Mouse (Mus musculus) brain, embryonic 18.5 days (tissue): ENCODE results near the gene Uqcc1.

Experiments used
- DNase-seq: peaks from one replicate; pipeline ENCODE4 v3.0.0-alpha.2; 2012; ENCODE audit warnings: low read depth, low spot score

The Uqcc1 gene

DNA sequence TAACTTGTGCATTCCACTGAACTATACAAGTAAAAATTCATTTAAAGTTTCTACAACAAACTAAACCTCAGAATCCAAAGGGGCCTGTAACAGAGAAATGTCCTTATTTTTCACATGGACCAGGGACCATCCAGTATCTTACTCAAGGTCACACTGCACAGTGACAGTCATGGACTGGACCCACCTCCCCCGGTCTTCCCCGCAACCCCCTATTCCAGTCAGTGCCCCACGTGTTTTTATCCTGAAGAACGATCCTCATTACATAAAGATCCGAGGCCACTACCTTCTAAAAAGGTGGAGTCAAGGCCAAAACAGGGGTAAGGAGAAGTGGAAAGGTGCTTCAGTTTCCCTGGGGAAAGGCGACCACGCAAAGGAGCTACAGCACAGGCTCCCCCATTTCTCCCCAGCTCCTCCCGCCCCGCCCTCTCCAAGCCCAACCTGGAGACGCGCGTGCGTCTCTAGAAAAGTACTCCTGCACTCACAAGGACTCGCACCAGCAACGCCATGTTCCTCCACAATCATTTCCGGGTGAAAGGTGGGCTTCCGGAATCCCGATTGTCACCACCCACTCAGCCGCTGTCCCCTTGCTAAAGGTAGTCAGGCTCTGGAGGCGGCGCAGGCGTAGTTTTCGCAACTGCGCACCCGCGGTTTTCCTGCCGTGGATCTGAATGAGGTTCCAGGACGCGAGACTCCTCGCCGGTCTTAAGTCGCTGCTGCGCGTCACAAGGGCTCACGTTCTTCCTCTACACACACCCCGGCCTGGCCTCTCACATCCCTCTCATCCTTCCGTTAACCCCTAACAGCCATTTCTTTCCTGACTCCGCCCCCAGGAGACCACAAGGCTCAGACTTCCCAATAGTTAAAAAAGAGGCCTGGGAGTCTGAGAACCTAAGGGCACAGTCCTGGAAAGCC is at the start of gene Uqcc1:
Uqcc1 (minus strand) TSS at position 780 of the 912 bp plus-strand sequence.
- DNase-seq = peak; percentile 93

GRCm38 (mm10) chr2:155979328-155979991 is 49.4 kb upstream of the Uqcc1 start:
- no peak for DNase-seq

GRCm38 (mm10) chr2:155974087-155974731 is 44.1 kb upstream of the Uqcc1 start:
- DNase-seq = no peak

GRCm38 (mm10) chr2:155973348-155973747 is 43.2 kb upstream of the Uqcc1 start:
- no peak for DNase-seq

DNA sequence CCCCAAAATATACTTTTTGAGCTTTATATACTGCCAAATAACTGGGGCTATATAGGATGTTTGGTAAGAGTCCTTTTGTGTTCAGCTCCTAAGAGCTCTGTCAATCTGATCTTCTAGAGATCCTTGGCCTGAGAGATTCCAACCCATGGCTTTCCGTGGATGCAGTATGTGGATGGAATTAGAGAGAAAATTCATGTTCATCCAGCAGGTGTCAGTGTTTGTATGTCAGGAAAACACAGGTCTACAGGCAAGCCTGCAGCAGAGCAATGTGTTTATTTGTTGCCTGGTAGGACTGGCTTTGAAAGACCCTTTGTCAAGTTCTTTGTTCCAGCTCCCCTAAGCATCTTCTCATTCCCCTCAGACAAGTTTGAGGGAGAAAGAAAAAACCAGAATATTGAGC is 32.9 kb upstream of the Uqcc1 start:
- DNase-seq = no peak

DNA sequence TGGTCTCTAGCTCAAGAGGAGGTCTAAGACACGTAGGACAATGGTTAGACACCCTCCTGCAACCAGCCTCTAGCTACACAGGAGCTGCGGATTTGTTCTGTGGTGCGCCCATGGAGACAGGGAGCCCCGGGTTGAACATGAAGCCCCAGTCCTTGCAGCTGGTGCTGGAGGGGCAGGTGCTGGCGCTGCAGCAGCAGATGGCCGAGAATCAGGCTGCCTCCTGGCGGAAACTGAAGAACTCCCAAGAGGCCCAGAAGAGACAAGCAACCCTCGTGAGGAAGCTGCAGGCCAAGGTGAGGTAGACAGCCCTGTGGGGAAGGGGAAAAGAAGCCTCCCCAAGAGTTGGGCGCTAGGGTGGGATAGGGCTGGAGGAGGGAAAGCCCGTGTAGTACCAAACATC is 31.8 kb upstream of the Uqcc1 start:
- DNase-seq = no peak

DNA sequence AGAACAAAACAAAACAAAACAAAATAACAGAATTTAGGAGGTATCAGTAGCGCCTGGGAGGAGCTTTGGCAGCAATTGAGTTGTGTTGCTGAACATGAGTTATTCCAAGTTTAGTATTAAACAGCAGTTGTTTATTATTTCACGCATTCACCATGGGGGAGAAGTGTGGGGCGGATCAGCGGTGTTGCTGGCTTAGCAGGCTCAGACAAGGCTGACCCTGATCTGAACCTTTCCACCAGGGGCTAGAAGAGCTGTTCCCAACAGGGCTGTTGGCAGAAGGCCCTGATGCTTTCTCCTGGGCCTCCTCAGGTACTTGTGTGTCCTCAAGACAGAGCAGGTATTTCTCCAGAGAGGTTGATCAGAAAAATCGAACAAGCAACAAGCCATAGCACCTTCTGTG is 29.9 kb upstream of the Uqcc1 start:
- no peak for DNase-seq

DNA sequence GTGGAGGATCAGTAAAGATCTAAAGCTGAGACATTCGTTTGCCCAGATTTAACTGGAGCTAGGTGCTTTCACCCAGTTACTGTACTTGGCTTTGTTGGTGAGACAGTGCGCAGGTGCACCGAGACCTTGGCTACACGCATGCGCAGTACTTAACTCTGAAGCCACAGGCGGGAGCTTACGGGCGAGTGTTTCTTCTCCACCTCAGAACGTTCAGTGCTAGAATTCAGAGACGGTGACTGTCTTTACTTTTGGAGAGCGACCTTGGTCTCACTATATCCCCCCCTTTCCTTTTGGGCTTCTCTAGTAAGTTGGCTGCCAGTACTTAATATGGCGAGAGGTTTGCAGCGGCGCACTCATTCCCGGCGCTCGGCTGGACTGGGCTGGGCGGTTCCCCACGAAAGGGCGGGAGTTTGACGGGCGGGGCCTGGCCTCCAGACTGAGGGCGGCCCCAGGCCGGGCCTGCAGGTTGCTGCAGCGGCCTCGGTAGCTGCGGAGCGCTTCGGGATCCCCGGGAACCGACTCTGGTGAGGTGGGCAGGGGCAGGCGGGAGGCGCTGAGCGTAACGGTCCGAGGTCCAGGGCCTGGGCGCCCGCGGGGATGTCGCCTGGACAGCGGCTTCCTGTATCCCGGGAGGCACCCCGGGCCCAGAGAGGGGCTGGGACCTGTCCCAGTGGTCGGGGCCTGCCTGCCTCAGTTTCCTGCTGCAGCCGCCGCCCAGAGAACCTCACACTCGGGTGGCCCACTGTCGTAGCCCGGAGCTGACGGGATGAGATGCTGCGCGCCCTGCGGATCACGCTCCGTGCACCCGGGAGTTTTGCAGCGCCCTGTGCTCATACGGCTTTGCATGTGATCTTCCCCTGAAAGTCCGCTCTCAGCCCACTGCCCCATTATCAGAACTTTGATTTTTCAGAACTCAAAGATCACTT is 26.3 kb upstream of the Uqcc1 start, which contains the start of gene Cep250:
Cep250 (plus strand) TSS at position 325 of the 926 bp plus-strand sequence.
- peak; percentile 82 for DNase-seq

- no peak for DNase-seq
Measured at GRCm38 (mm10) chr2:155952006-155952405, 21.9 kb upstream of the Uqcc1 start.

GRCm38 (mm10) chr2:155949362-155949761 is 19.3 kb upstream of the Uqcc1 start:
- DNase-seq = no peak

- DNase-seq = no peak
Measured at GRCm38 (mm10) chr2:155947390-155948002, 17.4 kb upstream of the Uqcc1 start.

DNA sequence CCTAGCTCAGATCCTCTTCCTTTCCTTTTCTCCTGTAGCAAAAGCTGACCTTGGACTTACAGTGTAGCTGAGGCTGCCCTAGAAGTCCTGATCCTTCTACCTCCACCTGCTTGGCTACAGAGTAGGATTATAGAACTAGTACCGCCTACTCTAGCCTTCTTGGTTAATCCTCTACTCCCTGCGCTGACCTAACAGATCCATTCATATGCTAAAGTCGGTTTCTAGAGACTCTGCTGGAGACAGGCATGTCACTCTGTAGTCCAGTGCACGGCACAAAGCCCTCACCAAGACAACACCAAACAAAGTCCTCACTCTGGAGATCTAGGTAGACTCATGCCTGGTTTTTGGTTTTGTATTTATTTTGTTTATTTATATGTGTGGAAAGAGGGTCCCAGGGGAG is 16.4 kb upstream of the Uqcc1 start:
- DNase-seq = no peak

DNA sequence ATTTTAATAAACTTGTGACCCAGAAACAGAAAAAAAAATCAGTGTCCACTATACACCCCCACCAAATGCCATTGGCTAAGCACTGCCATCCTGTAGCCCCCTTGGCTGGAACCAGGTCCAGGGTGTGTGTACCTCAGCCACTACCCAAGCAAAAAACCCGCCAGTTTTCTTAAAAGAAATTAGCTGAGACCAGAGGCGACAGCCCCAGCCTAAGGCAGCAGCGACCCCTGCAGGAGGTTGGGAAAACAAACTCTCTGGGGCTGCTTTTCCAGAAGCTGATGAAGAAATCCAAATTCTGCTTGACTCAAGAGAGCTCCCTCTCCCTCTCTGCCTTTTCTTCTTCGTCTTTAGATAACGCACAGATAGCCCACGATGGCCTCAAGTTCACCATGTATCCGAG is 16.0 kb upstream of the Uqcc1 start:
- no peak for DNase-seq

GRCm38 (mm10) chr2:155945580-155945979 is 15.5 kb upstream of the Uqcc1 start:
- DNase-seq = no peak

DNA sequence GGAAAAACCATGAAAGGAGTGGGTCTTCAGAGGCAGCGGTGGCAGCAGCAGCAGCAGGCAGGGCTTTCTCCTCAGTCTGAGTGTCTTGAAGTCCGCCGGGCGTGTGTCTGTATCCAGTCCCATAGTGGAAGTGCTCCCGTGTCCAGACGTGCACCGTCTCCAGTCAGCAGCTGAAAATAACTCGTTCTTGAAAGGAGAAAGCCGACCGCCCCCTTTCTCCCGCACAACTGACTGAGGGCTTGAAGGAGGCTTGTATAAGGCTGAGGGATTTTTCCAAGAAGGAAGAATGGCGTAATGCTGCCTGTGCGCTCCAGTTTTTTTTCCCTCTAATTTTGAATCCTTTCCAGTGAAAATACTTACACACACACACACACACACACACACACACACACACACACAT is 15.0 kb upstream of the Uqcc1 start, which contains the start of gene Gdf5:
Gdf5 (minus strand) TSS at position 244 of the 400 bp plus-strand sequence.
- no peak for DNase-seq

DNA sequence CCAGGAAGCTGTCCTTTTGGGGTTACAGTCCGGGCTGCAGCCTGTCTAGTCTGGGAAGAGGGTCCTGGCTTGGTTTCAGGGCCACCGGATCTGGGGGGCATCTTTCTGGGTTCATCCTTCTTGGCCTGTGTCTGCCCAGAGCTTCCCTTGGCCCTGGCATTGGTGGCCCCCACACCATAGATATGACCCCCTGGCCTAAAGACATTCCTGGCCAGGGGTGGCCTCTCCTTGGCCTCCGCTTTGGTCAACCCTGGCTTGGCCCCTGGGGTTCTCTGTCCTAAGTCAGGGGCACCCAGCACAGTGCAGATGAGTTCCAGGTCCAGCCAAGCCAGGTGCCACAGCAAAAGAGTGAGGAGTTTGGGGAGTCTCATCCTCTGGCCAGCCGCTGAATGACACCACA is 14.6 kb upstream of the Uqcc1 start:
- no peak for DNase-seq

DNA sequence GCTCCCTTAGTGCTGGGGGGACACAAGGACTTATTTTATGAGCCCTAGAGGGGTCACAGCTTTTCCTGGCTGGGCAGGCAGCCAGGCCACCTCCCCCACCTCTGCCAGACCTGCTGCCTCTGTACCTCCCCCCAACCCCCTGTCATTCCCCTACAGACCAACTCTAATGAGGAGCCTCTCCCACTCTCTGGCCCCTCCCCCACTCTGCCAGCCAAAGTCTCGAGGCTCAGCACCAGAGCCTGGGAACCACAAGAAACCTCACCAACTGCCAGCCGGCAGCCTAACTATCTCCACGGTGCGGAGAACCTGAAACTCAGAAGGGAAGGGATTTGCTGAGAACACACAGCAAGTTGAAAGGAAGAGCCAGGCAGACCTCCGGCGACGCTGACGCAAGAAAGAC is 13.4 kb upstream of the Uqcc1 start:
- DNase-seq = no peak

GRCm38 (mm10) chr2:155941697-155942442 is 11.8 kb upstream of the Uqcc1 start:
- no peak for DNase-seq

DNA sequence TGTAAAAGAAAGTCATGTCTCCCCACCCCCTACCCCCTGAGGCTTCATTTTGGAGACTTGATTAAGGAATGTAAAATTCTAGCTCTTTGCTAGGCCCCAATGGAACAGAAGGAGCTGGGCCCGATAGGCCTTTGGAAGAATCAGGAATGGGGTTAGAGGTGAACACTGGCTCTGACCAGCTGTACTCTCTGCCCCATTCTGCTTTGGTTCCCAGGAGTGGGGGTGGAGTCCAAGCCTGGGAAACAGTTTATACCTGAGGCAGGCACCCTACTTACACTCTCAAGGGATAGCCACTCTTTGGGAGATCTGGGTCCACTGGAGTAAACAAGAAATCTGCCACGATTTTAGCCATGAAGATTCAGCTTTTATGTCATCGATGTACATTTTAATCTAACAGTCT is 10.6 kb upstream of the Uqcc1 start, which contains the start of gene Gm15557:
Gm15557 (plus strand) TSS at position 48 of the 400 bp plus-strand sequence.
- no peak for DNase-seq
